Comparison of ENCODE assay signal across 8 mouse cellular contexts in the genomic region with DNA sequence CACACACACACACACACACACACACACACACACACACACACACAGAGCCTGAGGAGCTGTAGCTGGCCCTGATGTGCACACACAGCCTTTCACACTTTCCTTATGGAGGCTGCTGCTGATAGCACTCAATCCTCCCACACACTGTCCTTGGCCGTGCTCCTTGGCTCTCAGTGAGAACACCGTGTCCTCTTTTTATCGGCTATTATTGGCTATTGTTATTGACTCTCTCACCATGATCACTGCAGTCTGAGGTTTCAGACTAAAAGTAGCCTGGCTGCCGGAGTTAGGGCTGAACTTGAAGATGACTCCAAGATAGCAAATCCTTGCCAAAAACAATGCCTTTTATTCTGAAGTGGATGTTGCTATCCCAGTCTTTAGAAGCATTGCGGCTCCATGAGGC. TPM values are rescaled to one million over a fixed set of nuclear protein-coding genes. Genes with fewer than 3 reads are reported as not detected.
DNase-seq lines count a peak whose midpoint lies in the region; ATAC-seq and TF ChIP-seq lines count a peak whose summit lies in the region.

No protein-coding gene starts in this region.

- H3K9me3 ChIP-seq in heart, embryonic 12.5 days (replicated peaks) = no peaks in the 10 kb centered on the region
- no peaks in the 10 kb centered on the region for H3K9me3 ChIP-seq in midbrain, embryonic 10.5 days (replicated peaks)

- no peak overlapping the region for H3K4me3 ChIP-seq in heart, embryonic 12.5 days
- H3K4me3 ChIP-seq in gastrocnemius, adult 2 months = peak overlapping the region; percentile 35
- no peak overlapping the region for H3K4me3 ChIP-seq in kidney, adult 2 months (ENCODE audit: insufficient read depth, low read depth, low read length)
- H3K4me3 ChIP-seq in midbrain, embryonic 10.5 days = no peak overlapping the region

- intact Hi-C loops in gastrocnemius, adult 2 months (cut with DNase I) = no loop called here

- no peak for ATAC-seq in heart, embryonic 12.5 days (ENCODE audit: insufficient number of reproducible peaks, low FRiP score)

- H3K4me1 ChIP-seq in heart, embryonic 12.5 days (replicated peaks) = peaks cover 61% of the 10 kb centered on the region
- peaks cover 19% of the 10 kb centered on the region for H3K4me1 ChIP-seq in kidney, adult 2 months (ENCODE audit: control insufficient read depth, insufficient read depth, low read length)
- H3K4me1 ChIP-seq in midbrain, embryonic 10.5 days = peaks cover 22% of the 10 kb centered on the region

- 39% methylated on average over 5 of the region's 5 CpGs for WGBS in heart, embryonic 12.5 days
- 34% methylated on average over 5 of the region's 5 CpGs for WGBS in kidney, adult 2 months
- 76% methylated on average over 5 of the region's 5 CpGs for WGBS in midbrain, embryonic 10.5 days

- TF ChIP-seq CTCF in gastrocnemius, adult 2 months (IDR thresholded peaks at IDR 0.05) = no peak
- no peak for TF ChIP-seq CTCF in kidney, adult 2 months (conservative IDR thresholded peaks at IDR 0.05; ENCODE audit: insufficient read depth, insufficient read length, low read depth, low read length)

- no peak overlapping the region for H3K4me2 ChIP-seq in heart, embryonic 12.5 days

- no peak for TF ChIP-seq POLR2A in kidney, adult 2 months (IDR thresholded peaks at IDR 0.05; ENCODE audit: low read depth, low read length)

- DNase-seq in heart, adult 11 months = peak; percentile 99
- peak; percentile 77 for DNase-seq in MN1 (ENCODE audit: low spot score)
- peak; percentile 84 for DNase-seq in gastrocnemius, adult 2 months
- peak; percentile 38 for DNase-seq in kidney, adult 2 months
- peak; percentile 77 for DNase-seq in lung, postnatal 10 days
- DNase-seq in thymus, postnatal 25 days = no peak
- no peak for DNase-seq in midbrain, embryonic 10.5 days (ENCODE audit: low spot score)

- no peak overlapping the region for H3K27ac ChIP-seq in heart, embryonic 12.5 days (ENCODE audit: poor library complexity, severe bottlenecking)
- H3K27ac ChIP-seq in gastrocnemius, adult 2 months = peak overlapping the region; percentile 88
- no peak overlapping the region for H3K27ac ChIP-seq in kidney, adult 2 months (ENCODE audit: insufficient read depth, low read depth, low read length)
- H3K27ac ChIP-seq in midbrain, embryonic 10.5 days (replicated peaks) = no peak overlapping the region

- no peak overlapping the region for H3K9ac ChIP-seq in heart, embryonic 12.5 days

- H3K27me3 ChIP-seq in heart, embryonic 12.5 days (replicated peaks) = peaks cover 36% of the 10 kb centered on the region
- H3K27me3 ChIP-seq in kidney, adult 2 months (replicated peaks; ENCODE audit: control insufficient read depth, insufficient read depth, low read length) = no peaks in the 10 kb centered on the region
- no peaks in the 10 kb centered on the region for H3K27me3 ChIP-seq in midbrain, embryonic 10.5 days (ENCODE audit: low read depth, poor library complexity, severe bottlenecking)

- no peaks in the 10 kb centered on the region for H3K36me3 ChIP-seq in heart, embryonic 12.5 days
- H3K36me3 ChIP-seq in kidney, adult 2 months (ENCODE audit: control insufficient read depth, insufficient read depth, low read length) = no peaks in the 10 kb centered on the region
- H3K36me3 ChIP-seq in midbrain, embryonic 10.5 days = no peaks in the 10 kb centered on the region

RNA-seq across cellular contexts. Expression of gene Spock2, which starts 24.1 kb away (rescaled TPM):
- 2.2 and 2.3 TPM in 2 replicates for polyA plus RNA-seq in heart, embryonic 12.5 days (2016; fragmentation: Nextera tagmentation; extraction: Ambion mirVana)
- 1 to 10 TPM; 6.1 to 6.5 TPM for total RNA-seq in gastrocnemius, adult 2 months (2021)
- polyA plus RNA-seq in kidney, adult 2 months (2012; rRNA removed) = 1.7 and 2.3 TPM in 2 replicates
- polyA plus RNA-seq in midbrain, embryonic 10.5 days (2016; fragmentation: Nextera tagmentation; extraction: Ambion mirVana) = 7.9 and 16.0 TPM in 2 replicates

Comparison
In these comparisons a context has a peak if more than half of its experiments do, and no peak if none do; other contexts are left out.
1. DNase-seq: peak in heart, adult 11 months (single experiment), MN1 (single experiment), gastrocnemius, adult 2 months (single experiment), kidney, adult 2 months (single experiment) and lung, postnatal 10 days (single experiment); none in thymus, postnatal 25 days (single experiment) and midbrain, embryonic 10.5 days (single experiment).